Mouse (Mus musculus) liver, embryonic 14.5 days (tissue): ENCODE results near the gene Msl2.

ENCODE experiments used
- CTCF ChIP-seq: IDR thresholded peaks from 2 replicates; pipeline ENCODE4 v1.5.1; 2016; ENCODE audit warnings: antibody characterized with exemption, low read depth, control low read depth
- EP300 ChIP-seq: IDR thresholded peaks from 2 replicates; pipeline ENCODE4 v1.6.1; 2016; ENCODE audit warnings: antibody characterized with exemption, low read depth

DNA sequence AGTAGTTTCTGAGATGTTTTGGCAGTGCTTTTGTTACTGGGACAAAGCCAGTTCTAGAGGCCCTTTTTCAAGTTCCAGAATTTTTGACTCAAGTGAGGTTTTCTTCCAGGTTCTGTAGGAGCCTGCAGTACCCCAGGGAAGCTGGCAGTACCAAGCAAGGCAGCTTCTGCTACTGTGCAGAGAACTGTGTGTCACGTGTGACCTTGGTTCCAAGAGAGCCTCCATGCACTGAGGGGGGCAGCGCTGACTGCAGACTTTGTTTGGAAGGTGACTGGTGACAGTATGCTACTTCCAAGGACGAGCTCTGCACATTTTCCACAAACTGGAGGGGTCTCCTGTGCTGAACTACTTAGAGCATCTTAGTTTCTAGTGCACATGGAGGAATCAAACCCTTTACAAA lies 33.5 kb downstream of the Msl2 start:
- TF ChIP-seq CTCF (no peak), EP300 (no peak)
